Mouse (Mus musculus): ENCODE data around the gene Cpm.

DNA sequence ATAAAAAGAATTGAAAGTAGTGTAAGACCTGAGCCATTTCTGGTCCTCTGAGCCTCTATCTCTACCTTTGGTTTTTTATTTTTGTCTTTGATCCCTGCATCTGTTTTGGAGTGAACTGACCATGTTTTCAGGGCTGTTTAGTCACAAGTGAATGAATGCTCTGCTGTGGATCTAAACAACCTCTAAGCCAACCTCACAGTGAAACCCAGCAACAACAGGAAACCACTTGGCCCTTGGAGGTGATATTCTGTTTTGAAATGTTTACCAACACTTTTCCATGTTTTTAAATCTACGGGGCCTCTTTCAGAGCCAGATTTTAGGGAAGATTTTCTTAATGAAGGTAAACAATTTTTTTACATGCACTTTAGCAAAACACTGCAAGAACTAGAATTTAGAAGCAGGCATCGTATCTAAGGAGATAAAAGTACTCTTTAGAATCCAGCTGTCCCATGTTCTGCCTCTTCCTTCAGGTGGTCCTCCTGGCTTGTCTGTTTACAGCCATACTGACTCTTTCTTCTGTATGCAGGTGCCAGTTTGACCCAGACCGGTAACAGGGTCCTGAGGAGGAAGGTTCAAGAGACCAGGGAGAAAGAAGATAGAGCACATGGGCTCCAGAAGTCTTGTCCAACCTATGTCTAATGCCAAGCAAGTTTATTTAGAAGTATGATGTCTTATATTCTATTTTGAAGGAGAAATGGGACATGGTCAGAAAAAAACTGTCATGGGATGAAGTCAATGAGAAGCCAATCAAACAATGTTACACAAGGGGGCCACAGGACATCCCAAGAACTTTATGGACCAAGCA, 26.8 kb upstream of the Cpm start:
- no peak for TF ChIP-seq E2F4 (IDR thresholded peaks at IDR 0.05; ENCODE audit: insufficient replicate concordance, low read depth, low read length)
- TF ChIP-seq HCFC1 (IDR thresholded peaks at IDR 0.05; ENCODE audit: low read depth, low read length), result no peak
- TF ChIP-seq CTCF (conservative IDR thresholded peaks at IDR 0.05 in 1 of 2, IDR thresholded peaks at IDR 0.05 in 1 of 2; ENCODE audit: low read depth in 2 of 2, low read length in 2 of 2), result no peak
- TF ChIP-seq EP300 (IDR thresholded peaks at IDR 0.05; ENCODE audit: low read length), result no peak
- TF ChIP-seq ZKSCAN1 (IDR thresholded peaks at IDR 0.05; ENCODE audit: borderline replicate concordance, low read depth, low read length), result no peak
